Mouse (Mus musculus): ENCODE measurements at regions not wholly inside any gene's neighbourhood (a gene's known extent, or its start where the extent isn't known, plus 50 kb on each side); places are given as distances from the start of the nearest gene placed in this dataset.

- DNase-seq (ENCODE audit: low spot score in 2 of 2), result no peak
Measured at GRCm38 (mm10) chr9:46738056-46738455, 260.5 kb upstream of the Gm4791 start.

DNA sequence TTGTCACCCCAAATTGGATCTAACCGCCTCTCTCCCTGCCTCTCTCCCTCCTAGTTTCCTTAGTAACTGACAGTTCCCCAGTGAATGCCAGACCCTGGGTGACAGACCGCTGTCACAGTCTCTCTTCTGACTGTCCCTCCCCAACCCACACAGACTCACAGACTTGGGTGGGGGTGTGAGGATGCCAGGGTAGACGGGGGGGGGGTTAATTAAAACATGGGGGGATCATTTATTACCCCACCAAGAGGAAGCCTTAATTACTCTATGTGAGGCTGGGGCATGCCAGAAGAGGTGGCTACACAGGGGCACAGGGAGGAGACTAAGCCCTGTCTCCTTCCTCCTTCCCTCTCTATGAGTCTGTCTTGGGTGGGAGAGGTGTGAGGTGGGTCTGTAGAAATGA is 261.1 kb upstream of the Gm4791 start:
- DNase-seq (ENCODE audit: low spot score in 2 of 2), result no peak

DNA sequence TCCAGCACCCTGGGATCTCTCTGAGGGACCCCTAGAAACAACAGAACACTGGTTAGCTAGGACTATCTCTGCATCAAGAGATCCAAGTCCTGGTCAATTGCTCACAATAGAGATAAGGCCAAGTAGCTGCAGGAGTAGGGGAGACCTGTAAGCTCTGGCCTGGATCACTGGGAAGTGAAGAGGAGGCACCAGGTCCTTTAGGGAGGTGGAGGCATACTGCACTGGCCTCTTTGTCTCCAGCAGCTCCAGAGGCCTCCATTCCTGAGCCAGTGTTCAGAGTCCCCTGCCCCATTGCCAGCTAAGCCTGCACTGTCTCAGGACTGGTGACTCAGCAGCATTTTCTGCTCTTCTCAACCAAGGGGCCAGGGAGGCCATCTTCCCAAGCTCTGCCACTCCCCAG is 262.3 kb upstream of the Gm4791 start:
- DNase-seq (ENCODE audit: low spot score in 2 of 2), result no peak

- peak; percentile 67 to 85 for DNase-seq (ENCODE audit: low spot score in 2 of 2)
Measured at GRCm38 (mm10) chr9:46735664-46736067, 262.9 kb upstream of the Gm4791 start.

- no peak for DNase-seq (ENCODE audit: low spot score in 2 of 2)
Measured at GRCm38 (mm10) chr9:46728465-46728864, 270.1 kb upstream of the Gm4791 start.

DNA sequence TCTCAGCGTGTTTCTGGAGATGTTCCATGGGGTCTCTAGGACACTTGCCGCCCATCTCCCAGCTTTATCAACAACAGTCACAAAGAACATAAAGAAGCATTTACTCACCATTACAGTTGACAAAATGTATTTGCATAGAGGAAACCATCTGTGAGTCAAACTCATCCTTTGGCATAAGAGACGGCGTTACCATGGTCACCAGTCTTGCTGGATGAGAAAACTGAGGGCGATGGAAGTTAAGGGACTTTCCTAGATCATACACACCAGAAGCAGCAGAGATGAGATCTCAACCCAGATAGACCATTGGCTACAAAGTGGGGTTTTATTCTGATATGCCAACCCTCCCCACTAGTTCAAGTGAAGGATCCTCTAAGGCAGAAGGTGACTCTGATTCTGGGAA is 274.3 kb upstream of the Gm4791 start:
- no peak for DNase-seq (ENCODE audit: low spot score in 2 of 2)

- no peak for DNase-seq (ENCODE audit: low spot score in 2 of 2)
Measured at GRCm38 (mm10) chr9:46713415-46713814, 285.1 kb upstream of the Gm4791 start.

GRCm38 (mm10) chr9:46704151-46704905 is 294.2 kb upstream of the Gm4791 start:
- peak in 1 of 2 experiments; percentile 20 for DNase-seq (ENCODE audit: low spot score in 2 of 2)

DNA sequence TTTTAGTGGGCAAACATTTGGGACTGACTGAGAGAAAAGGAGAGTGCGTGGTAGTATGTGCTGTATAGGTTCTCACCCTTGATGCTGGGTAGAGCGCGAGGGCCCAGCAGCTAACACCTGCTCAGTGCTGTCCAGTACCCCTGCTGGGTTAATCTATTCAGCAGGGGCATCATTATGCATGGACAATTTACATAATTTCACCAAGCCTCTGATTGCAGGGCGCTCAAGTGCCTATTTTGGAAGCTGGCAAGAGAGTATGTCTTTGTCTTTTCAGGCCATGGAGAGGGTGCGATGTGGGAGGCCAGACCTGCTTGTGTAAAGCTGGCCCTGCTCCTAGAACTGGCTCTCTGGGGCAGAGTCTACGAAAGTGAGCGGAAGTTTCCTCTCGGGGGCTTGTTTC is 294.9 kb upstream of the Gm4791 start:
- DNase-seq (ENCODE audit: low spot score in 2 of 2), result no peak

DNA sequence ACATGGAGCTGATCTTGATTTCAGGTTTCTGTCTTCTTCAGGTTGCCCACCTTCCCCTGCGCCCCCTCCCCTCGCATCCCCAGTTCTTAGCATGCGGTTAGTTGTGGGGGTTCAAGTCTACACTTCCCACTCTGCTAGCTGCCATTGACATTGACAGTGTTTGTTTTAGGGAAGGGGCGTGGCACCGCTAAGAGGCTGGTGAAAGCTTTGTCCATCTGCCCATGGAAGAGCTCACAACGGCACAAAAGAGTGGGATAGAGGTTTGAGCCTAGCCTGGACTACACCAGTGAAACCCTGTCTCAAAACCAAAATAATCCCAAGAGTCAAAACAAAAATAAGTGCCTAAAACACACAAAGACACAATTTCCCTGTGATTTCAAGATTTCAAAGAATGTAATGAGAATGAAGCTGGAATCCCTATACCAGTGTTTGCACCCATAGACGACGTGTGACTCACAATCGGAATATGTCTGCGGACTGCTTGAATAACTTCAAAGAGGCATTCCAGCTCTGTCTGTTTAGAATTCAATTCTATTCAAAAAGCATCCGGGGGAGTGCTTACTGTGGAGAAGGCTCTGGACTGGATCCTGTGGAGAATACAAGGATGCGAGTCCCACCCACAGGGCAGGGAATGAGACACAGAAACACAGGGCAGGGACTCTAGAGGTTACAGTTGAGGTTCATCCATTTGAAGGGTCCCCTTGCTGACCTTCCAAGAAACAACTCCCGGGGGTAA is 295.5 kb upstream of the Gm4791 start:
- peak in 1 of 2 experiments; percentile 21 for DNase-seq (ENCODE audit: low spot score in 2 of 2)

- DNase-seq (ENCODE audit: low spot score in 2 of 2), result no peak
Measured at GRCm38 (mm10) chr9:46702053-46702900, 296.3 kb upstream of the Gm4791 start.

DNA sequence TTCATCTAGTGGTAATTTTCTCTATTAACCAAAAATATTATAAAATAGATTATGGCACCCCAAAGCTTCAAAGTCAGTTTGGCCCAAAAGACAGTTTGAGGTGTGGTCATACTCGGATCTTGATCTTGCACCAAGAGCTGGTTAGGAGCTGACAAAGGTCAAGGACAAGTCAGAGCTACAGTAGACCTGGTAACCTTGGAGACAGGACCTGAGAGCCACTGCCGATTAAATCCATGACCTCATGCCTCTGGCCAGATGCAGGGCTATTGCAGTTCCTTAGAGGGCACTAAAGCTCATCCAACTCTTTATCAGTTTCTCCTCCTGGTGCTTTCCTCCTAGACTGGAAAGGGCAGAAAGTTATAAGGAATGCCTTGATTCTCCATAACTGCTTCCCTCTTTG is 302.4 kb upstream of the Gm4791 start:
- no peak for DNase-seq (ENCODE audit: low spot score in 2 of 2)

DNA sequence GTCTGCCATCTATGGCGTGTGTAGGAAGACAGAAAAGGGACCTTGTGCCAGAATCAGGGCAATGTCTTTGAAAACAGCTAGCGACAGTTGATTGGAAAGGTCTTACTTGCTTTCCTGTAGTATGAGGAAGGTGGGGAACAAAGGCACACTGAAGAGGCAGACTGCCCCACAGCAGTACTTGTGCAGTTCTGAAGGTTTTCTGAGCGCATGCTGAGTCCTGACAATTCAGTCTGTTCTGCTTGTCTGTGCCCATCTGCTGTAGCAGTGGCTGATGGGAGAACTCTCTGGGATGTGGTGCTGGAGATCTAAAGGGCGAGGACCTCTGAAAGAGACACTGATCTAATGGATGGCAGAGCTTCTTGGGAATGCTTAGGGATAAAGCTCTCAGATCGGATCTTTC is 309.2 kb upstream of the Gm4791 start:
- DNase-seq (ENCODE audit: low spot score in 2 of 2), result no peak

GRCm38 (mm10) chr9:46684113-46684850 is 314.3 kb upstream of the Gm4791 start:
- no peak for DNase-seq (ENCODE audit: low spot score in 2 of 2)

GRCm38 (mm10) chr9:46672050-46672449 is 326.5 kb upstream of the Gm4791 start:
- no peak for DNase-seq (ENCODE audit: low spot score in 2 of 2)

DNA sequence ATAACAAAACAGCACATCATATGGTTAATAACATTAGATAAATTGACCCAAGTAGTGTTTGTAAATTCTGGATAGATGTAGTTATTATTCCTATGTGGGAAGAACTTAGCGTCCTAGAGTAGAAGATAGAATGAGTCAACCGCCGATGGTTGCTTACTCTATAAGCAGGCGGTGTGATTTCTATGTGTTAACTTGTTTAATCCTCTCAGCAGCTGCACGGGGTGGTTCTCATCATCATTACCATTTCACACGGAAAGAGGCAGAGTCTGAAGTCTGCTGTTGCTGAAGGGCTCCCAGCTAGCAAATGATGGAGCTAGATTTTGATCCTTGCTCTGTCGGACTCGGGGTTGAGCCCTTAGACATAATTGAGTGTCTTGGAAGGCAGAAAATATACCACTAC is 334.6 kb upstream of the 4931429L15Rik start:
- no peak for DNase-seq (ENCODE audit: low spot score in 2 of 2)

- no peak for DNase-seq (ENCODE audit: low spot score in 2 of 2)
Measured at GRCm38 (mm10) chr9:46647238-46647922, 327.6 kb upstream of the 4931429L15Rik start.

- DNase-seq (ENCODE audit: low spot score in 2 of 2), result no peak
Measured at GRCm38 (mm10) chr9:46645469-46645884, 325.7 kb upstream of the 4931429L15Rik start.

- no peak for DNase-seq (ENCODE audit: low spot score in 2 of 2)
Measured at GRCm38 (mm10) chr9:46643551-46643950, 323.8 kb upstream of the 4931429L15Rik start.

GRCm38 (mm10) chr9:46642696-46643095 is 322.9 kb upstream of the 4931429L15Rik start:
- DNase-seq (ENCODE audit: low spot score in 2 of 2), result no peak
